Mouse (Mus musculus) kidney, postnatal 0 days (tissue): ENCODE measurements around the gene Gigyf1. TPM values are rescaled to one million over a fixed set of nuclear protein-coding genes. Genes with fewer than 3 reads are reported as not detected.

ENCODE experiments used
- ATAC-seq: fragments of 200-750 bp; cut with Nextera tagmentation; replicated peaks from 2 replicates; pipeline ENCODE4 v1.8.0; 2017; ENCODE audit warnings: low read depth, moderate number of reproducible peaks, moderate TSS enrichment, moderate library complexity; ENCODE audit not compliant: low FRiP score
- DNase-seq: peaks from one replicate; pipeline ENCODE4 v3.0.0-alpha.2; 2016; ENCODE audit warnings: low spot score
- H3K27ac ChIP-seq: fragments of 300-500 bp; sonication (generic); 2 replicates; pipeline ENCODE4 v1.5.1; 2014; ENCODE audit warnings: mild to moderate bottlenecking
- H3K27me3 ChIP-seq: fragments of 300-500 bp; sonication (generic); 2 replicates; pipeline ENCODE4 v1.6.1; 2014; ENCODE audit warnings: low read length, mixed read lengths; ENCODE audit not compliant: insufficient read depth
- H3K36me3 ChIP-seq: fragments of 300-500 bp; sonication (generic); 2 replicates; pipeline ENCODE4 v1.6.1; 2014; ENCODE audit warnings: low read length, mixed read lengths; ENCODE audit not compliant: insufficient read depth
- H3K4me1 ChIP-seq: fragments of 300-500 bp; sonication (generic); replicated peaks from 2 replicates; pipeline ENCODE4 v1.6.1; 2014; ENCODE audit warnings: antibody characterized with exemption, low read length, mixed read lengths; ENCODE audit not compliant: insufficient read depth
- H3K4me2 ChIP-seq: fragments of 300-500 bp; sonication (generic); 2 replicates; pipeline ENCODE4 v1.6.1; 2014; ENCODE audit warnings: mild to moderate bottlenecking, low read length, moderate library complexity, mixed read lengths
- H3K4me3 ChIP-seq: fragments of 300-500 bp; sonication (generic); replicated peaks from 2 replicates; pipeline ENCODE4 v1.5.1; 2014; ENCODE audit warnings: low read depth, low read length
- H3K9ac ChIP-seq: fragments of 300-500 bp; sonication (generic); 2 replicates; pipeline ENCODE4 v1.6.1; 2014; ENCODE audit warnings: low read depth, low read length
- H3K9me3 ChIP-seq: fragments of 300-500 bp; sonication (generic); replicated peaks from 2 replicates; pipeline ENCODE4 v1.6.1; 2016; ENCODE audit warnings: low read length, inconsistent platforms, mixed read lengths
- CTCF ChIP-seq: IDR thresholded peaks from 2 replicates; pipeline ENCODE4 v1.5.1; 2016; ENCODE audit warnings: antibody characterized with exemption, low read depth, mild to moderate bottlenecking, moderate library complexity
- WGBS: fragments of 180-500 bp; shearing (Covaris S2); extraction: QIAGEN DNeasy Blood & Tissue Kit; methylation state at CpG from one replicate; pipeline ENCODE4 v1.1.7; 2014; 5-methylcytosine and 5-hydroxymethylcytosine counted together
- polyA plus RNA-seq: library from polyadenylated mRNA; unstranded; fragments of >200 nt; fragmentation: Nextera tagmentation; extraction: Ambion mirVana; gene quantifications from 2 replicates; pipeline ENCODE4 v1.2.1, GENCODE M21; 2015

Gene Gigyf1
- polyA plus RNA-seq, 1 experiment from 2014 or later, result 9.3 TPM

DNA sequence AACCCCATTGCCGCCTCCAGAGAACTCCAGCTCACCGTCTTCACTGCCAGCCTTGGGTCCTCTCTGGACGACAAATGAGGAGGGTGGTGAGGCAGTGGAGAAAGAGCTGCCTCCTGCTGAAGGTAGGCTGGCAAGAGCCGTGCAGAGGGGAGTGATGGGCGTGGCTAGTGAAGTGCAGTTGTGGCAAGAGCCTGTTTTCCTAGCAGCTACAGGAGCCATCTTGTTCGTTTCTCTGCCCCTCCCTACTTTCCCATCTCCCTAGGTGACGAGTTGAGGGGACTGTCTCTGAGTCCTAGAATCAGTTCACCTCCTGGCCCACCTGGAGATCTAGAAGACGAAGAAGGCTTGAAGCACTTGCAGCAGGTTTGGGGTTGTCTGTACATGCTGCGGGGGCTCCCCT, 3.5 kb downstream of the Gigyf1 start:
- Histone ChIP-seq H3K4me3 (no peak overlapping the region), H3K27ac (no peak overlapping the region), H3K9me3 (no peaks in the 10 kb centered on the region), H3K36me3 (peaks cover 65% of the 10 kb centered on the region), H3K27me3 (no peaks in the 10 kb centered on the region), H3K4me2 (no peak overlapping the region), H3K4me1 (no peaks in the 10 kb centered on the region), H3K9ac (no peak overlapping the region)
- TF ChIP-seq CTCF, result no peak
- WGBS, result 77% methylated on average over 9 of the region's 9 CpGs
- ATAC-seq (no peak), DNase-seq (no peak)

DNA sequence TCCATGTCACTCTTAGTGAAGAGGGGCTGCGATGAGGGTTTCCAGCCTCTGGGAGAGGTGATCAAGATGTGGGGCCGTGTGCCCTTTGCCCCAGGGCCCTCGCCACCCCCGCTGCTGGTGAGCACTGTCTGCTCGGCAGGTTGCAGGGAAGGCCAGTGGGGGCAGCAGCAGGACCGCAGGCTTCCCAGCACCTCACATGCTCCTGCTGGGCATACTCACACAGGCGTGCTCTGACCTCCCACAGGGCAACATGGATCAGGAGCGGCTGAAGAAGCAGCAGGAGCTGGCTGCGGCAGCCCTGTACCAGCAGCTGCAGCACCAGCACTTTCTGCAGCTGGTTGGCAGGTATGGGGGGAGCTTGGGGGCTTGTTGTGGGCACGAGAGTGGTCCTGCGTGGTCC, 4.4 kb downstream of the Gigyf1 start:
- no peak for TF ChIP-seq CTCF
- H3K4me1 ChIP-seq, result no peaks in the 10 kb centered on the region
- no peak for ATAC-seq

DNA sequence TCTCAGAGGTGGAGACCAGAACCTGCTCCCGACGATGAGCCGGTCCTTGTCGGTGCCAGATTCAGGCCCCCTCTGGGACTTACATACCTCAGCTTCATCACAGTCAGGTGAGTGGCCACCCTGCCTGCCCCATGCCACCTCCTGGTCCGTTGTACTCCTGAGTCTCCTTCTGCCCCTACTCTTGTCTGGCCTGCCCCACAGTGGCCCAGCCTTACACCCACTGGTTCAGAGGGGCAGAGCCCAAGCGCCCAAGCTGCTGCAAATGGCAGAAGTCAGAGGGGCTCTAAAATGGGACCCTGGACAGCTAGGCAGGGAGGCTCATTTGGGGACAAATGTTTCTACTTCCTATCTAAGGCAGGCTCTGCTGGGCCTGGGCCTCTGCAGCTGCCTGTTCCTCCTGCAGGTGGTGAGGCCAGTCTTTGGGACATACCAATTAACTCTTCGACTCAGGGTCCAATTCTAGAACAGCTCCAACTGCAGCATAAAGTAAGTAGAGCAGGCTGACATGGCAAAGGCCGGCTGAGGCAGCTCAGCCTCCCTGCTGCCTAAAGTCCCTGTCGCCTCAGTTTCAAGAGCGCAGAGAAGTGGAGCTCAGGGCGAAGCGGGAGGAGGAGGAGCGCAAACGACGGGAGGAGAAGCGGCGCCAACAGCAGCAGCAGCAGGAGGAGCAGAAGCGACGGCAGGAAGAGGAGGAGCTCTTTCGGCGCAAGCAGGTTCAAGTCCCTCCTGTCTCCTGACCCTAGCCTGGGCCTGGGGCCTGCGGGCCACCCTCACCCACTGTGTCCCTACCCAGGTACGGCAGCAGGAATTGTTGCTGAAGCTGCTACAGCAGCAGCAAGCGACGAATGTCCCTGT, 5.3 kb downstream of the Gigyf1 start:
- no peaks in the 10 kb centered on the region for H3K9me3 ChIP-seq
- H3K4me2 ChIP-seq, result no peak overlapping the region
- ATAC-seq (no peak), DNase-seq (no peak)
- H3K4me3 ChIP-seq, result no peak overlapping the region
- no peak for TF ChIP-seq CTCF
- H3K9ac ChIP-seq, result no peak overlapping the region
- H3K4me1 ChIP-seq, result no peaks in the 10 kb centered on the region
- H3K36me3 ChIP-seq, result peaks cover 77% of the 10 kb centered on the region
- H3K27me3 ChIP-seq, result no peaks in the 10 kb centered on the region
- 80% methylated on average over 25 of the region's 25 CpGs for WGBS
- H3K27ac ChIP-seq, result no peak overlapping the region

More for the DNA sequence above, 4.4 kb downstream of the Gigyf1 start:
- Histone ChIP-seq H3K27me3 (no peaks in the 10 kb centered on the region), H3K9ac (no peak overlapping the region), H3K36me3 (peaks cover 71% of the 10 kb centered on the region), H3K9me3 (no peaks in the 10 kb centered on the region), H3K4me2 (no peak overlapping the region), H3K27ac (no peak overlapping the region), H3K4me3 (no peak overlapping the region)
- no peak for DNase-seq
- 79% methylated on average over 11 of the region's 11 CpGs for WGBS

DNA sequence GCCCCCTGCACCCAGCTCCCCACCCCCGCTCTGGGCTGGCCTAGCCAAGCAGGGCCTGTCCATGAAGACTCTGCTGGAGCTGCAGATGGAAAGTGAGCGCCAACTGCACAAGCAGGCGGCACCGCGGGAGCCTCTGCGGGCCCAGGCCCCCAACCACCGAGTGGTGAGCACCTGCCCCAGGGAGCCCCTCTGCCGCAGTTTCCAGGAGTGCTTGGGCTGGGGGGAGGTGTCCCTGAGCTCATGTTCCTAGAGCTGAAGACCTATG, 5.8 kb downstream of the Gigyf1 start:
- Histone ChIP-seq H3K9me3 (no peaks in the 10 kb centered on the region), H3K4me1 (no peaks in the 10 kb centered on the region), H3K9ac (no peak overlapping the region), H3K36me3 (peaks cover 78% of the 10 kb centered on the region), H3K27me3 (no peaks in the 10 kb centered on the region), H3K4me2 (no peak overlapping the region), H3K4me3 (no peak overlapping the region), H3K27ac (no peak overlapping the region)
- DNase-seq (no peak), ATAC-seq (no peak)
- TF ChIP-seq CTCF, result no peak
- WGBS, result 86% methylated on average over 8 of the region's 8 CpGs

DNA sequence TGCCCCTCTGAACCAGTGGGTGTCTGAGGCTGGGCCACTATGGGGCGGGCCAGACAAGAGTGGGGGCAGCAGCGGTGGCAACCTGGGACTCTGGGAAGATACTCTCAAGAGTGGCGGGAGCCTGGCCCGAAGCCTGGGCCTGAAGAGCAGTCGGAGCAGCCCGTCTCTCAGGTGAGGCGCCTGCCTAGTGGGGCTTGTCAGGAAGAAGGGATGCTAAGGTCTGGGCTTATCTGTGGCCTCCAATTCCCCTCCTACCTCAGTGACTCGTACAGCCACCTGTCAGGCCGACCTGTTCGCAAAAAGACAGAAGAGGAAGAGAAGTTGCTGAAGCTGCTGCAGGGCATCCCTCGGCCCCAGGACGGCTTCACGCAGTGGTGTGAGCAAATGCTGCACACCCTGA, 6.3 kb downstream of the Gigyf1 start:
- H3K9ac ChIP-seq, result no peak overlapping the region
- H3K4me2 ChIP-seq, result no peak overlapping the region
- no peak overlapping the region for H3K4me3 ChIP-seq
- 79% methylated on average over 13 of the region's 13 CpGs for WGBS
- H3K4me1 ChIP-seq, result no peaks in the 10 kb centered on the region
- ATAC-seq (no peak), DNase-seq (no peak)
- no peak overlapping the region for H3K27ac ChIP-seq
- no peak for TF ChIP-seq CTCF
- H3K9me3 ChIP-seq, result no peaks in the 10 kb centered on the region
- no peaks in the 10 kb centered on the region for H3K27me3 ChIP-seq
- peaks cover 78% of the 10 kb centered on the region for H3K36me3 ChIP-seq

DNA sequence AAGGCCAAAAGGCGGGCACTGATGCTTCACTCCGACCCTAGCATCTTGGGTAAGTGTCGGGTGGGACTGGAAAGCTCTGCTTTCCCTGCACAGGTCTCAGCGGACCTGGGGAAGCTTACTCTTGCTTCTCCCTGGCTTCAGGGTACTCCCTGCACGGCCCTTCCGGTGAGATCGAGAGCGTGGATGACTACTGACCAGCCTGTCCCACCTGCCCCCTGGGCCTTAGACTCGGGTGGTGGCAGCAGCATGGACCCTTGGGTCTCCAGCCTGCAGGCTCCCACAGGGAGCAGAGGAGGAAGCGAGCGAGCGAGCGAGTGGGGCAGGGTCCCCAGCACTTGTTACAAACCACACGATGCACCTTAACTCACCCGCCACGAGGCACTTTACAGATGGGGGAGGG, 7.2 kb downstream of the Gigyf1 start:
- no peak for DNase-seq
- Histone ChIP-seq H3K4me2 (no peak overlapping the region), H3K4me1 (peaks cover 5% of the 10 kb centered on the region; the same call in 1 of the 2 replicates), H3K9me3 (no peaks in the 10 kb centered on the region), H3K4me3 (no peak overlapping the region), H3K9ac (no peak overlapping the region), H3K27ac (no peak overlapping the region), H3K36me3 (peaks cover 70% of the 10 kb centered on the region), H3K27me3 (no peaks in the 10 kb centered on the region)
- no peak for ATAC-seq
- WGBS, result 71% methylated on average over 16 of the region's 16 CpGs
- TF ChIP-seq CTCF, result no peak
